Mouse (Mus musculus): Measurements from ENCODE around the gene Cd33.

DNA sequence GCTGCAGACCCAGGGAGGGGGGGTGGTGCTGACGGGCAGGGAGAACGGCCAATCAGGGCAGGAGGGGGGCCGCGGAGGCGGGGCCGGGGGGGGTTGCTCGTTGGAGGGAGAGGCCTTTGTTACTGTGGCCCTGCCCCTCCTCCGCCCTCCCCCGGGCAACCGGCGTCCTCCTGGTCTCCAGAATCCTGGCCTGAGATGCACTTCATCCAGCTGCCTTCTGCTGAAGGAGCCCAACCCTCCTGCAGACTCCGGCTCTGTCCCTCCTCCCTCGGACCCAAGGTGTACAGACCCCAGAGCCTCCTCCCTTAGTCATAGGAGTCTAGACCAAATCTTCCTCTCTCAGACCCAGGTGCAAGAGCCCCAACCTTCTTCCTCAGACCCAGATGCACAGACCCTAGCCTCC is 54.0 kb downstream of the Cd33 start:
- no peak for TF ChIP-seq EP300 (IDR thresholded peaks at IDR 0.05; ENCODE audit: low read depth)
- no peak for TF ChIP-seq CTCF (IDR thresholded peaks at IDR 0.05; ENCODE audit: low read depth)

All from heart, postnatal 0 days (tissue).